9 mouse cellular contexts compared by ENCODE assay signal in genomic region chr19:37172566-37173130, GRCm38 (mm10). TPM values are rescaled to one million over a fixed set of nuclear protein-coding genes. Genes with fewer than 3 reads are reported as not detected.
DNase-seq lines count a peak whose midpoint lies in the region; ATAC-seq and TF ChIP-seq lines count a peak whose summit lies in the region.
"Had no signal": no experiment of that assay in that cellular context is flagged by ENCODE, and none has a peak within 500 bp of the region (broad histone marks: within the 10 kb centered on the region; RNA-seq: fewer than 3 reads in every experiment).

No protein-coding gene starts in this region.

- TF ChIP-seq CTCF in left cerebral cortex, adult 2 months (IDR thresholded peaks at IDR 0.05): no peak

- intact Hi-C loops in left cerebral cortex, adult 2 months (cut with DNase I): loop anchor here (5.0 kb wide), 1 partner anchor 115 kb away; no protein-coding TSS in a partner anchor
- intact Hi-C loops in left cerebral cortex, postnatal 4 days (cut with DNase I): loop anchor here (5.0 kb wide), 1 partner anchor 35 kb away; the partner anchor contains the start of genes Cpeb3 and March5

- no peak for ATAC-seq in heart, embryonic 12.5 days (ENCODE audit: insufficient number of reproducible peaks, low FRiP score)
- no peak for ATAC-seq in midbrain, embryonic 11.5 days (ENCODE audit: low FRiP score)

- no peak for DNase-seq in left cerebral cortex, adult 2 months (ENCODE audit: extremely low spot score in 1 of 2, low spot score in 2 of 2)
- no peak for DNase-seq in left cerebral cortex, postnatal 4 days
- peak; percentile 34 for DNase-seq in cerebellum, adult 8-10 months
- no peak for DNase-seq in midbrain, embryonic 11.5 days (ENCODE audit: low spot score, missing footprints)
- no peak for DNase-seq in retina, postnatal 1 day
- DNase-seq in embryonic facial prominence, embryonic 10.5 days (ENCODE audit: low spot score): no peak
- DNase-seq in thymus, postnatal 14 days: no peak

- H3K9me3 ChIP-seq in heart, embryonic 12.5 days (replicated peaks): no peaks in the 10 kb centered on the region
- H3K9me3 ChIP-seq in midbrain, embryonic 11.5 days (ENCODE audit: control insufficient read depth, low read length): no peaks in the 10 kb centered on the region
- H3K9me3 ChIP-seq in embryonic facial prominence, embryonic 10.5 days: no peaks in the 10 kb centered on the region
- H3K9me3 ChIP-seq: stomach, embryonic 15.5 days had no signal

- H3K9ac ChIP-seq in heart, embryonic 12.5 days: peak overlapping the region; percentile 60
- no peak overlapping the region for H3K9ac ChIP-seq in midbrain, embryonic 11.5 days (ENCODE audit: low read length)
- H3K9ac ChIP-seq: stomach, embryonic 15.5 days had no signal

- H3K36me3 ChIP-seq in heart, embryonic 12.5 days: peaks cover 7% of the 10 kb centered on the region; the same call in 1 of the 2 replicates
- H3K36me3 ChIP-seq in midbrain, embryonic 11.5 days (ENCODE audit: control insufficient read depth, insufficient read depth, low read length): no peaks in the 10 kb centered on the region
- H3K36me3 ChIP-seq in embryonic facial prominence, embryonic 10.5 days (replicated peaks): no peaks in the 10 kb centered on the region
- H3K36me3 ChIP-seq: stomach, embryonic 15.5 days had no signal

- no peaks in the 10 kb centered on the region for H3K27me3 ChIP-seq in heart, embryonic 12.5 days (replicated peaks)
- peaks cover 6% of the 10 kb centered on the region for H3K27me3 ChIP-seq in midbrain, embryonic 11.5 days (ENCODE audit: control insufficient read depth, insufficient read depth, low read length)
- H3K27me3 ChIP-seq in embryonic facial prominence, embryonic 10.5 days (replicated peaks; ENCODE audit: low read depth, poor library complexity, severe bottlenecking): peaks cover 60% of the 10 kb centered on the region

- H3K4me2 ChIP-seq in heart, embryonic 12.5 days: peak overlapping the region; percentile 95
- peak overlapping the region; percentile 99; the same call in 1 of the 2 replicates for H3K4me2 ChIP-seq in midbrain, embryonic 11.5 days

- peak overlapping the region; percentile 94 for H3K27ac ChIP-seq in left cerebral cortex, adult 2 months
- peak overlapping the region; percentile 53 for H3K27ac ChIP-seq in heart, embryonic 12.5 days (ENCODE audit: poor library complexity, severe bottlenecking)
- no peak overlapping the region for H3K27ac ChIP-seq in midbrain, embryonic 11.5 days (ENCODE audit: low read depth, low read length)
- H3K27ac ChIP-seq in embryonic facial prominence, embryonic 10.5 days (replicated peaks): no peak overlapping the region
- H3K27ac ChIP-seq: stomach, embryonic 15.5 days had no signal

- 68% methylated on average over 11 of the region's 11 CpGs for WGBS in heart, embryonic 12.5 days
- whole genome bisulfite sequencing in midbrain, embryonic 11.5 days: 76% methylated on average over 11 of the region's 11 CpGs
- 71% methylated on average over 11 of the region's 11 CpGs for WGBS in embryonic facial prominence, embryonic 10.5 days

- peaks cover 8% of the 10 kb centered on the region; the same call in 1 of the 2 replicates for H3K4me1 ChIP-seq in heart, embryonic 12.5 days (replicated peaks)
- H3K4me1 ChIP-seq in midbrain, embryonic 11.5 days (ENCODE audit: control insufficient read depth, insufficient read depth, low read length): peaks cover 8% of the 10 kb centered on the region
- H3K4me1 ChIP-seq in embryonic facial prominence, embryonic 10.5 days: peaks cover 18% of the 10 kb centered on the region

- peak overlapping the region; percentile 83 for H3K4me3 ChIP-seq in left cerebral cortex, adult 2 months
- H3K4me3 ChIP-seq in heart, embryonic 12.5 days: peak overlapping the region; percentile 80
- peak overlapping the region; percentile 1; the same call in 1 of the 2 replicates for H3K4me3 ChIP-seq in midbrain, embryonic 11.5 days (ENCODE audit: low read depth, low read length)
- no peak overlapping the region for H3K4me3 ChIP-seq in embryonic facial prominence, embryonic 10.5 days
- H3K4me3 ChIP-seq: stomach, embryonic 15.5 days had no signal

RNA-seq across cellular contexts. Expression of gene March5, which starts 34.7 kb away (rescaled TPM):
- total RNA-seq in left cerebral cortex, adult 2 months (2021): 10 to 100 TPM; 82.6 to 96.0 TPM
- 100 to 1,000 TPM in 1 of 2 experiments, 10 to 100 TPM in 1; 99.0 to 104 TPM for total RNA-seq in left cerebral cortex, postnatal 4 days (2021)
- 101 and 103 TPM in 2 replicates for polyA plus RNA-seq in heart, embryonic 12.5 days (2016; fragmentation: Nextera tagmentation; extraction: Ambion mirVana)
- 155 and 159 TPM in 2 replicates for polyA plus RNA-seq in midbrain, embryonic 11.5 days (2014; fragmentation: Nextera tagmentation; extraction: Ambion mirVana)
- 121 and 123 TPM in 2 replicates for polyA plus RNA-seq in embryonic facial prominence, embryonic 10.5 days (2016; fragmentation: Nextera tagmentation; extraction: Ambion mirVana)

RNA-seq across cellular contexts. Expression of gene Cpeb3, which starts 35.8 kb away (rescaled TPM):
- total RNA-seq in left cerebral cortex, adult 2 months (2021): 10 to 100 TPM; 87.0 to 96.0 TPM
- total RNA-seq in left cerebral cortex, postnatal 4 days (2021): 10 to 100 TPM; 36.7 to 38.6 TPM
- polyA plus RNA-seq in heart, embryonic 12.5 days (2016; fragmentation: Nextera tagmentation; extraction: Ambion mirVana): 6.8 and 9.5 TPM in 2 replicates
- 2.9 and 3.1 TPM in 2 replicates for polyA plus RNA-seq in midbrain, embryonic 11.5 days (2014; fragmentation: Nextera tagmentation; extraction: Ambion mirVana)
- polyA plus RNA-seq in embryonic facial prominence, embryonic 10.5 days (2016; fragmentation: Nextera tagmentation; extraction: Ambion mirVana): 0.55 and 0.76 TPM in 2 replicates

Comparison
In these comparisons a context has a peak if more than half of its experiments do, and no peak if none do; other contexts are left out.
1. H3K27ac ChIP-seq: peak in left cerebral cortex, adult 2 months (single experiment) and heart, embryonic 12.5 days (single experiment); none in midbrain, embryonic 11.5 days (single experiment) and embryonic facial prominence, embryonic 10.5 days (single experiment).